Mouse (Mus musculus): ENCODE measurements around the gene Pola2.

The Pola2 gene

DNA sequence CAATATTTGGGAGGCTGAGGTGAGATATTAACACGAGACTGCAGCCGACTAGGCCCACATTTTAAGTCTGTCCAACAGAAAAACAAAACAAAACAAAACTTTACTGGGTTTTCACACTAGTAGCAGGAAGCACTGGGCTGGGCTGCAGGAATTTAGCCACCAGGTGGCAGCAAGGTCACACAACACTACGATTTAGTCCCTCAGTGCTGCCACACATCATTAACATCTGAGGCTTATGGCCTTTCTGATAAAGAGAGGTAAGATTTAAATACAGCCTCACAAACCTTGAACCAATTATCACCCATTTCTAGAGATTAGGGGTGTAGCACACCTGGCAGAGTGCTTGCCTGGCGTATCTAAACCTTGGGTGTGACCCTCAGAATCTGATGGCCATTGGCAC, 1.3 kb upstream of the Pola2 start:
- peak; percentile 84 for DNase-seq (ENCODE audit: low spot score)

DNA sequence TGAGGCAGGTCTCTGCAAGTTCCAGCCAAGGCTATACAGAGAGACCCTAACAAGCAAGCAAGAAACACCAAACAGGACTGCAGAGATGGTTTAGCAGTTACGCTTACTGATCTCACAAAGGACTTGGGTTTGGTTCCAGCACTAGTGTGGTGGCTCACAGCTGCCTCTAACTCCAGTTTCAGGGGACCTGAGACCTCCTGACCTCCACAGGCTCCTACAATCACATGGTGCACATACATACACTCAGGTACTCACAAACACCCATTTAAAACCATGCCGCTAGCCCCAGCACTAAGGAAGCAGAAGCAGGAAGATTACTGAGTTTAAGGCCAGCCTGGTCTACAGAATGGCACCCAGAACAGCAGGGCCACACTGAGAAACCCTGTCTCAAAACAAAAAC, 802 bp upstream of the Pola2 start:
- DNase-seq (ENCODE audit: low spot score) = no peak

DNA sequence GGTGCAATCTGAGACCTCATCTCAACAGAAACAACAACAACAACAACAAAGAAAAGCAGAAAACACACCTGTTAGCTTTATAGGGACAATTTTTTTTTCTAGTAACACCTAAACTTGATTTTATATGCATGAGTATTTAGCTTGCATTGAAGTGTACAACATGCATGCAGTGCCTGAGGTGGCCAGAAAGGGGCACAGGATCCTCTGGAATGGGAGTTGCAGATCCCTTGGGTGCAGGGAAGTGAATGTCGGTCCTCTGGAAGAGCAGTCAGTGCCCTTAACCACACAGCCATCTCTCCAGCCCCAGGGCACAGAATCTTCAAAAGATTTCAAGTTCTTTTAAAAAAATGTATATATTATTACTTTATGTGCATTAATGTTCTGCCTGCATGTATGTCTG, 1.4 kb downstream of the Pola2 start:
- no peak for DNase-seq (ENCODE audit: low spot score)

DNA sequence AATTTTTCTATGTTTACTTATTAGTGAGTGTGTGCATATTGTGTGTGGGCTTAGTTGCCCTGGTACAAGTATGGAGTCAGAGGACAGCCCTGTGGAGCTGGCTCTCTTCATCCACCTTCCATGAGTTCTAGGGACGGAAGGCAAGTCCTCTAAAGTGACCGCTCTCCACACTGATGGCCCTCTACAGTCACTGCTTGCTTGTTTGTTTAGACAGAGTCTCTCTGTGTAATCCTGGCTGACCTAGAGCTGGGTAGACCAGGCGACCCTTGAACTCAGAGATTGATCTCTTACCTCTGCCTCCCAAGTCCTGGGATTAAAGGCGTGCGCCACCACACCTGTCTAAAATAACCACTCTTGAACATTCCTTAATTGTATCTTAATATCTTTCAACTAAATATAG, 6.6 kb downstream of the Pola2 start:
- no peak for DNase-seq (ENCODE audit: low spot score)

DNA sequence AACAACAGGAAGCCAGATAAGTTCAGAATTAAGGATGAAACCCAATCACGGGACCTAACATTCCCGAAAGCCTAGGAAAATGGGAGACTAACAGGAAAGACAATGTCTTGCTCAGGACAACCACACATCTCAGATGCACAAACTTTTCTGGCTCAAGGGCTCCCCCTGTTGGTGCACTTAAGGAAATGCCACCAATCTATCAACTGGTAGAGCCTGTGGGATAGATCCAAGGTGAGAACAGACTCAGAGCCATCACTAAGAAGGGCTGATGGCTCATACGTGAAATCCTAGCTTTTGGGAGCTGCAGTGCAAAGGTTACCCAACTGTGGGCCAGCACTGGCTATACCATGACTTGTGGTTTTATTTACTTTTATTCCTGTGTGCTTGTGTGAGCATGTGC, 7.3 kb downstream of the Pola2 start:
- peak; percentile 86 for DNase-seq (ENCODE audit: low spot score)

DNA sequence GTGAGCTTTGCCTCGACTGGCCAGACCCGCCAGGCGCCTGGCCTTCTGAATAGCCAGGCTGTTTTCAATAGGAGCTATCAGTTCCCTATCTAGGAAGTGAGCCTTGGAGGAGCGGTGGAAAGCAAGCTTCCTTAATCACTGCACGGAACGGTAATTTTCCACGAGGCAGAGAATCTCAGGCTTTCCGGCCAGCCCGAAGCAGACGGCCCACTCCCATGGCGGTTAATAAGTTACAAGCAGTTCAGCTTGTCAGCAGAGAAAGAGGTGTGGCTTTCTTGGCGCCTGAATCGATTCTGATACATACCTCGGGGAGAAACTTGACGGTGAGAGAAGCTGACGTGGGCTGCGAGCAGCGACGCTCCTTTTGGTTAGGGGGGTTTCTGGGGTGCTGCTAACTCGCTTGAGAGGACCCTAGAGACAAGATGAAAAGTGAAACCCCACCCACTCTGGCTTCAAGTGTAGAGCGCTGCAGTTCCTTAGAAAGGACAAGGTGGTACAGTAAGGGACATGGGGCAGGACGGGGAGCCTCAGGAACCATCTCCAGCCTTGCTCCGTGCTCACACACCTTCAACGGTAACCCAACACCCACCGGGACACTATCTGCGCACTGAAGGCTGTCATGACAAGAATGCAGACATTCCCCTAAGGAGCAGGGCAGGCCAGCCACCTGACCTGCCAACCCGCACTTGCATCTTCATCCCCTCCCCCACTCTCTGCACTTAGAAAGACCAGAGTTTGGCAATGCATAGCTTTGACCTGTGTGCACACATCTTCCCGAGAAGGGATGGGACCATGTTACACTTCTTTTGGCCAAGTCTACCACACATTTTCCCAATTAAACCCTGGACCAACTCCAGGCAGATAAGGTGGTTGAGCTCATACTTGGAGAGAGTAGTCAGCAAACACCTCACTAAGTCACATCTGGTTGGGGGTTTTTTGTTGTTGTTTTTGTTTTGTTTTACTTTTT, 8.0 kb downstream of the Pola2 start:
- DNase-seq (ENCODE audit: low spot score) = peak; percentile 50

DNA sequence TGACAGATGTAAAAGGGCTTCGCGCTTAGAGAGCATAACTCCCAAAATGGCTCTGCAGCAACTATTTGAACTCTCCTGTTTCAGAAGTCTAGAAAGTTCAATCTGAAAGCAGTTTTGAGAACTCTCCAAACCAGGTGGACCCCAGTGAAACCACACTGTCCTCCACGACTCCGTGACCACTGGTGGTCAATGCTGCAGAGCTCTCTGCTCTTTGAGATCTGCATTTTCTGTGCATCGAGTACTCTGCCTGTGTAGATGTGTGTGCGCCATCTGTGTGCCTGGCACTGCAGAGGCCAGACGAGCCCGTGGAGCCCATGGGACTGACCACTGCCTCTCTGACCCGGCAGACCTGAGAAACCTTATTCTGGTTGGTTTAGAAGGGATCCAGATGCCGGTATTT, 9.1 kb downstream of the Pola2 start:
- no peak for DNase-seq (ENCODE audit: low spot score)

DNA sequence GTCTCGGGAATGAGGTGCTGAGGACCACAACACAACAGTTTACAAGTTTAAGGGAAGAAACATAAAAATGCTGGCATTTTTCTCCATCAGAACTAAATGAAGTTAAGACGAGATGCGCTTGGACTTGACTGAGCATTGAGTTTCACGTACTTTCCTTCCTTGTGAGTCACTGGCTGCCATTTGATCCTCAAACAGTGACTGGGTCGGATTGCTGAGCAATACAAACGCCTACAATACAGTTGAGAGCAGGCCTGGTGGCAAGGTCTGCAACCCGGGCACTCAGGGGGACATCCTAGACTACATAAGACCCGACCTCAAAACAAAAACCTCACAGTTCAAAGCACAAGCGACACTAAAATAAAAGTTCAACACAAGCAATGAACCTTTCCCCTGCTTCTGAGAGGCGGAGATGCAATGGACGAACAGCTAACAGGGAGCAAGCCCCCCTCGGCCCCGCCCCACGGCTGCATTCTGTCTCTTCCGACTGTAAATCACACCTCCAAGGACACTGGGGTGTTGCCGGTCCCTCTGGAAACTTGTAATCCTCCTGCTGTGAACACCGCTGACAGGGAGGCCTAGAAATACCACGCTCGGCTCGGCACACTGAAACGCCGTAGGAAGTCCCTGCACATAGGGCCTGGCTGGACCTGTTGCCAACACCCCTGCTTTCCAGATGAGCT, 9.8 kb downstream of the Pola2 start:
- DNase-seq (ENCODE audit: low spot score) = no peak

DNA sequence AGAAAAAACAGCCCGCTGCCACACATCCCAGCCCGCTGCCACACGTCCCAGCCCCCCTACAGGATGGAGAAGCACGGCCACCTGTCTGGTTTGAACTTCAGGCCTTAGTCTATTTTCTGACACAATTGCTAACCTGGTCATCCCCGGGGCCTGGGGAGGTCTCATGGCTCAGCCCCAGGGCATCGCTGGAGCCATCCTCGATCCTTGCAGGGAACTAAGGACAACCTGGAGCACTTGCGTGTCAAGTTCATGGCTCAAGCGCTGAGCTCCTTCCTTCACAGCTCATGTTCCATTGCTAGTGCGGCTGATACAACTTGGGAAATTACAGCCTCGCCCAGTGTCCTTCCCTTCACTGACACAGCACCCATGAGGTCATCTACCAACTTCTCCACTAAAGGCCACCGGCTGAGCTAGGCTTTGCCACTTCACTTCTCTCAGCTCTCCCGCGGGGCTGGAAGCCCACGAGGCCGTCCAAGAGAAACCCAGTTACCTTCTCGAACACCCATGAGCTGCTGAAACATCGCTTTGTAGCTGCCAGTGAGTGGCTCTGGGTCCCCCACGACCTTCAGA, 10.7 kb downstream of the Pola2 start:
- no peak for DNase-seq (ENCODE audit: low spot score)

DNA sequence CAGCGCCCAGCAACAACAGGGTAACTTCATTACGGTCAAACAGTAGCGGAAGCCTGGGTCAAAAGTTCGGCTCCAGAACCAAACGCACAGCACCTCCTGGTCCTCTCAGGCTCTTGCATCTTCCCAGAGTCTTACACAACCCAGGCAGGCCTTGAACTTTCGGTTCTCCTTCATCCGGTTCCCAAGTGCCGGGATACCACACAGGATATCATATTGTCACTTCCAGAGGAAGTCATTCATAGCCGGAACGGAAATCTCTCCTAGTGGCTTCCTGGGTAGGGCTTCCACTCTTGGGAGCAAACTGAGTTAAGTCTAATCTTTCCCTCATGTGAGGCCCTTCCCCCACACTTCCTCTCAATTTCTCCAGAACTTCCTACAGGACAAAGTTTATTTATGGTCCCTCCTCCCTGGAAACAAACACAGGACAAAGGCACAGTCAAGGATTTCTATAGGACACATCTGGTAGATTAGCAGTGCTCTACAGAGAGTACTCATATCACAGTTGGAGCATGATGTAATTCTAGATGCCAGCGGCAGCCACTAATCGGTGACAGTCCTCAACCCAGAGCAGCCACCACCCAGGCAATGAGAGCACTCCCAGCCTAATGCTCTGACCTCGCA, 11.8 kb downstream of the Pola2 start:
- DNase-seq (ENCODE audit: low spot score) = peak; percentile 86

DNA sequence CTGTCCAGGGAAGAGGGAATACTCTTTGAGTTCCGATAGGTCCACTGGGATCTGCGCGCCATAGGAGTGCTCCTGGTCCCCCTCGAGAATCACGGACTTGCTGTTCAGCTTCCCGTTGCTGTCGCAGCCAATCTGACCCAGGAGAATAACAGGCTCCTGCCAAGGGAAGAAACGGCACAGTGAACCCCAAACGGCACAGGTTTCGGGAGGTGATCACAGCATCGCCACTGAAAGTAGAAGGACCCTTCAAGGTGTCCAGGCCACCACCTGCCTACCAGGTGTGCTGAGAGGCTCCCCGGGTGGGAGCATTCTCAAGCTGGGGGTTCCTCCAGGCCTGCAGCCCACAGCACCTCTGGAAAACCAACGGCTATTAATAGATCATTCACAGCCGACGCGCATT, 12.4 kb downstream of the Pola2 start:
- no peak for DNase-seq (ENCODE audit: low spot score)

DNA sequence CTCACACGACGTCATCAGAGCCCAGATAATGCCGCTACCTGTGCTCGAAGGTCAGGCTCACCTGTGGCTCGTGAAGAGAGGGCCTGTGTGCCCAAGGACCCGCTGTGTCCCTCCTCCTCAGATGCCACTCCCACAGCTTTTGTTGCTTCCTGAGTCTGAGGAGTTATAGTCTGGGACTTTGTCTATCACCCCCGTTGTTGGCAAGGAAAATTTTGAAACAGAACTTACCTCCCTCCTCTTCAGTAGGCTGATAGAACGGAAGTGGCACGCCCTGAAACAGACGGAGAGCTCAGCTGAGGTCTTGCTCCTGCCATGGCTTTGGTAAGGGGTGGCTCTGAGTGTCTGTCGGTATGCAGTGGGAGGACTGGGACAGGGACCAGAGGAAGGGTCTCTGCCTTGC, 13.8 kb downstream of the Pola2 start:
- no peak for DNase-seq (ENCODE audit: low spot score)

DNA sequence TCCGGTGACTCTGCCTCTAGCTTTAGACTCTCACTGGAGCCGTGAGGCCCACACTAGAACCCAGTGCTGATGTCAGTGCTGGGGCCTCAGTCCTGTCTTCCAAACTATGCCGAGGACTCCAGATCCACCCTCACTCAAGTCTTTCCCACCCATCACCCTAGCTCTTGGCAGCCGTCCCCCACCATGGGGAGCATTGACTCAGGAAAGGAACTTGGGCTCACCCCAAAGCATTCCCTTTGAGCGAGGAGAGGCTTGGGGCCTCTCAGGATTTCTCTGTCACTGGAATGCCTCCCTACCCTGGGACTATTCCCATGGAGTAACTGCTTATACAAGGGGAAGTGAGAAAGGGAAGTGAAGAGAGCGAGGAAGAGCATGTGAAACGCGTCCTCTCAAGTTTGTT, 18.1 kb downstream of the Pola2 start:
- DNase-seq (ENCODE audit: low spot score) = no peak

DNA sequence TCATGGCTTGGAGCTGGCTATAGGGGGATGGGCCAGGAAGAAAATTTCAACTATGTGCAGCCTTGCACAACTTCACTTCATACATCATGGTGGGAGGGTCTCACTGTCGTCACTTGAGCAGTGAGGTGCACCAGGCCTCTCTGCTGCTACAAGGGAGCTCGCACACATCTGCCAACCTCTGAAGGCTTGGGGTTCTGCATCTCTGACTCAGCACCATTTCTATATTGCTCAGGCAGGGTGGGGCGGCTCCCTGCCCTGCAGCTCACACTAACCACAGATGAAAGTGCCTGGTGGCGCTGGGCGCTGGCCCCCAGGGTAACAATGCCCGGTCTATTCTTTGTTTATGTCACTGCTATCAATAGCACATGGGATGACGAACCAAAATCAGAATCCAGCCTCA, 19.0 kb downstream of the Pola2 start:
- DNase-seq (ENCODE audit: low spot score) = peak; percentile 67

DNA sequence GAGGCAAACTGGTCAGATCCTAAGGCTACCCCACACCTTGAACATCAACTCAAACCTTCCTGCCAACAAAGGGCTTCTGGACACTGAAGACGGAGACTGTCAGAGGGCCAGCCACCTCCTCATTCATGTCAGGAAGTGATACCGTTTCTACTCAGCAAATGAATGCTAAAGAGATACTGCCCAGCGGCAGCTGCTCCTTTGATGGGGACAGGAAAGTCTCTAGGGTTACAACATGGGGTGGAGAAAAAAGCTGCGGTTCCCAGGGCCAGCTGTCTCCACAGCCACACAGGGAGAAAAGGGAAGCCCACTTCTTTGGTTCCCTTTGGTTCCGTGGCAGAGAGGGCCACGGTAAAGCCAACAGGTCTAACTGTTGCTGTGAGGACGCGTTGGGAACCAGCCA, 19.9 kb downstream of the Pola2 start:
- no peak for DNase-seq (ENCODE audit: low spot score)

DNA sequence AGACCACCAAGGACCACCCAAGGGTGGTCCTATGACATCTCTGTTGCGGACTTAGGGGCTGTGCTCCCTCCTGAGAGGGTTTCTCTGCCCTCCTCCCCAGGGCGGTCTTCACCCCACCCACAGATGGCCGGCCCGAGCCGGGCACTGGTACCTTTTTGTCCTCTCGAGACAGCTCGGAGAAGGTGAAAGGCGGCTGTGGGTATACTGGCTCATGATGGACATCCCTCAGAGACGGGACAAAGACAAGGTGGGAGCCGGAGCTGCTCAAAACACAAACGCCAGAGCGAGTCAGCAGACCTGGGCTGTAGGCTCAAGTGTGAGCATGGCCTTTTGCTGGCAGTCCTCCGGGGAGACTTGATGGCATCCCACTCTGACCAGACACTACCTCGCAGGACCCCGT, 20.6 kb downstream of the Pola2 start:
- no peak for DNase-seq (ENCODE audit: low spot score)

DNA sequence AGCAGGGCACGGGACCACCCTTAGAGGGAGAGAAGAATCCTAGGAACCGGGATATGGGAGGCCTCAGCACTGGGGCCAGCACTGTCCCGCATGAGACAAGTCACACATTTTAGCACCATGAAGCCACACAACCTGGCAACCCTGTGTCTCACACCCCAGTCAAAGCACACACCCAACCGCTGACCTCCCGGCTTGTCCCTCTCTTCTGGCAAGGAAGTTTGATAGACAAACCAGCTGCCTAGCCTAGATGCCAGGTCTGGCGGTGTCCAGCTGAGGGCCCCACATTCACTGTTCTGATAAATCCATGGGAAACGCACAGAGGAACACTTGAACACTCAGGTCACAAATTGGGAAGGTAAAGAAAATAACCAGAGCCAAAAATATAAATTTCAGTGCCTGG, 21.4 kb downstream of the Pola2 start:
- DNase-seq (ENCODE audit: low spot score) = no peak

DNA sequence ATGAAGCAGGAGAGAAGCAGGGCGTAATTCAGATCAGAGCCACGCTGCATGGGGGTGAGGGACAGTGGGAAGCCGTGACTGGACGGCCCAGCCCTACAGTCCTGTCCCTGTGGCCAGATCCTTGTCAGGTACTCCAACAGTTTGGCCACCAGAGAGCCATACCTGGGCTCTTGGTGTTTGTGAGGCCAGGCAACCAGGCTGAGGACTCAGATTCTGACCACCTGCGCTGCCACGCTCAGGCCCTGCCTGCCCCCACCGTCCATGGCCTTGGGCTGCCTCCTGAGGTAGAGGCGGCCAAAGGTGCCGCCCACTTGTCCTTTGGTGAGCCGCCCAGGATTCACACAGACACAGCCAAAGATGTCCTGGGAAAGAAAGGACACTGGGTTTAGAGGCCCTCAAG, 23.3 kb downstream of the Pola2 start:
- DNase-seq (ENCODE audit: low spot score) = no peak

DNA sequence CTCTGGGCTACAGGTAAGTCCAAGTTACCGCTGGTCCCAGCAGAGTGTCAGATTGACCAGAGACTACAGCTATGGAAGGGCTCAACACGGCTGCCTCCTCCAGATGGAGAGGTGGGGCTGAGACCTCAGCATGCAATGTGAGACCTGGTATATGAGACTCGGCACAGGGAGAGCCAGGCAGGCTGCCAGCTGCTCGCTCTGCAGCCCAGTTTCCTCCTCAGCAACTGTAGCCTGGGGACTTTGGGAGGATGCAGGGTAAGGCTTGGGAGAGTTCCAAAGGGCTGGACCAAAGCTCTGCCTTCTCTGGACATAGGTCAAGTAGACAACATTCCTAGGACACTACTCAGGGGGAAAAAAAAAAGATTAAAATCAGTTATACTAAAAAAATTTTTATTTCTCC, 23.8 kb downstream of the Pola2 start:
- peak; percentile 86 for DNase-seq (ENCODE audit: low spot score)

DNA sequence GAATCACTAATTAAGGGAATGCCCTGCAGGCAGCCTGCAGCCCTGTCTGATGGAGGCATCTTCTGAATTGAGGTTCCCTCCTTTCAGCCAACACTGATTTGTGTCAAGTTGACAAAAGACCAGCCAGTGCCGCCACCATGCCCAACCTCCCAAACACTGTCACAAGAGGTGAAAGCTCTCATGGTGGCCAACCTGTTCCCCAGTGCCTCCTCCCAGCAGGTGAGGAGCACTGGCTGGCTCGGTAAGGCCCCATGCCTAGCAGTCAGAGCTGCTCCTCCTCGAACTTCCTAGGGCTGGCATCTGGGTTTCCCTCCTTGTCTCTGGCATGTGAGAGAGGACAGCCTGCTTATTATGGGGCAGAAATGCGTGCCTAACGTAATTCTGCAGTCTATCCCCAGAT, 24.3 kb downstream of the Pola2 start:
- no peak for DNase-seq (ENCODE audit: low spot score)

DNA sequence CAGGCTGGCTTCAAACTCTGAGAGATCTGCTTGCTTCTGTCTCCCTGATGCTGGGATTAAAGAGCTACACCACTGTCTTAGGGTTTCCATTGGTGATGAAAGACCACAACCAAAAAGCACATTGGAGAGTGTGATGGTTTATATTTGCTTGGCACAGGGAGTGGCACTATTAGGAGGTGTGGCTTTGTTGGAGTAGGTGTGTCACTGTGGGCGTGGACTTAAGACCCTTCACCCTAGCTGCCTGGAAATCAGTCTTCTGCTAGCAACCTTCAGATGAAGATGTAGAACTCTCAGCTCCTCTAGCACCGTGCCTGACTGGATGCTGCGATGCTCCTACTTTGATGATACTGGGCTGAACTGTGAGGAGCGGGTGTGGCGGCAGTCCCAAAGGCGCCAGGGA, 25.5 kb downstream of the Pola2 start:
- no peak for DNase-seq (ENCODE audit: low spot score)

DNA sequence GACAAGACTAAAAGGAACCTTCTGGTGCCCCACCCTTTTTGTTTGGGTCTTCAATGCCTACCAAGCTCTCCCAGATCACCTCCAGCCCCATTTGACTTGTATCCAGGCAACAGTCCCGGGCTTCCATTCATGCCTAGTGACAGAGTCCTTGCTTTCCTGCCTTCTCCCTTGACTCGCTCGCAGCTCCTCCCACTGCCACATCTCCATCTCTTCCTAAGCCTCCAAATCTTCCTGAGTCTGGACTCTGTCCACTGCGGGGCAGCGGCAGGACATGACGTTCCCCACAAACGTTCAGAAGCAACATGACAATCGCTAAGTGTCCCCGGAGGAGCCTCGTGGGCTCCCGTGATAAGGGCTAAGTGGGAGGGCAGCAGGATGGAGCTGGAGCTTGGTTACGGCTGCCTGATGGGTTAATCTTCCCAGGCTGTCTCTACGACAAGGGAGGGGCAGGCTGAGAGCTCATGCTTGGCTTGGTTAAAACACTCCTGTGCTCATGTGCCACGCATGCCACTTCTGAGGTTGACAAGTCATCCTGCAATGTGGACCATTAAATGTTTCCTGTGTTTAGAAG, 26.1 kb downstream of the Pola2 start:
- no peak for DNase-seq (ENCODE audit: low spot score)

All from lung, postnatal 25 days (tissue).